Mouse (Mus musculus): ENCODE measurements around the gene Sbf1. TPM values are rescaled to one million over a fixed set of nuclear protein-coding genes. Genes with fewer than 3 reads are reported as not detected.

The Sbf1 gene
- polyA plus RNA-seq, 1 experiment from 2014 or later: 150 TPM

GRCm38 (mm10) chr15:89286114-89286513, 29.0 kb downstream of the Sbf1 start:
- CTCF ChIA-PET: no interaction called here
- TF ChIP-seq CTCF (IDR thresholded peaks at IDR 0.05): no peak
- POLR2A ChIA-PET: interaction anchor here (0.7 kb wide), 1 partner anchor 26 kb away, joined by 6 read pairs; no protein-coding TSS in a partner anchor
- ATAC-seq: no peak
- in situ Hi-C loops (cut with MboI; ENCODE audit: low pct_unique_long_range_greater_than_20kb): no loop called here
- no peaks in the 10 kb centered on the region for H3K27me3 ChIP-seq
- no peak for DNase-seq (ENCODE audit: low read depth, low spot score)

- POLR2A ChIA-PET: no interaction called here
- ATAC-seq (no peak), DNase-seq (ENCODE audit: low read depth, low spot score) (no peak)
- in situ Hi-C loops (cut with MboI; ENCODE audit: low pct_unique_long_range_greater_than_20kb): no loop called here
- TF ChIP-seq CTCF (IDR thresholded peaks at IDR 0.05): no peak
- H3K27me3 ChIP-seq: no peaks in the 10 kb centered on the region
- CTCF ChIA-PET: no interaction called here
Measured at GRCm38 (mm10) chr15:89285478-89285877, 29.6 kb downstream of the Sbf1 start.

GRCm38 (mm10) chr15:89285004-89285403, 30.1 kb downstream of the Sbf1 start:
- DNase-seq (ENCODE audit: low read depth, low spot score) (no peak), ATAC-seq (no peak)
- H3K27me3 ChIP-seq: no peaks in the 10 kb centered on the region
- CTCF ChIA-PET: no interaction called here
- no peak for TF ChIP-seq CTCF (IDR thresholded peaks at IDR 0.05)
- POLR2A ChIA-PET: interaction anchor here (0.6 to 0.7 kb wide), 2 partner anchors 15 to 290 kb away, joined by 3 to 4 read pairs; no protein-coding TSS in a partner anchor
- in situ Hi-C loops (cut with MboI; ENCODE audit: low pct_unique_long_range_greater_than_20kb): no loop called here

- ChIA-PET CTCF (interaction anchor here (0.6 kb wide), 1 partner anchor 51 kb away, joined by 3 read pairs; no protein-coding TSS in a partner anchor), POLR2A (no interaction called here)
- in situ Hi-C loops (cut with MboI; ENCODE audit: low pct_unique_long_range_greater_than_20kb): no loop called here
- no peak for DNase-seq (ENCODE audit: low read depth, low spot score)
- ATAC-seq: no peak
- H3K27me3 ChIP-seq: no peaks in the 10 kb centered on the region
- no peak for TF ChIP-seq CTCF (IDR thresholded peaks at IDR 0.05)
Measured at GRCm38 (mm10) chr15:89284094-89284493, 31.0 kb downstream of the Sbf1 start.

GRCm38 (mm10) chr15:89282546-89282945, 32.6 kb downstream of the Sbf1 start:
- ATAC-seq (no peak), DNase-seq (ENCODE audit: low read depth, low spot score) (no peak)
- TF ChIP-seq CTCF (IDR thresholded peaks at IDR 0.05): no peak
- ChIA-PET POLR2A (no interaction called here), CTCF (no interaction called here)
- no peaks in the 10 kb centered on the region for H3K27me3 ChIP-seq
- in situ Hi-C loops (cut with MboI; ENCODE audit: low pct_unique_long_range_greater_than_20kb): no loop called here

GRCm38 (mm10) chr15:89277366-89277765, 37.7 kb downstream of the Sbf1 start:
- DNase-seq (ENCODE audit: low read depth, low spot score) (no peak), ATAC-seq (no peak)
- ChIA-PET POLR2A (no interaction called here), CTCF (interaction anchor here (1.7 kb wide), 1 partner anchor 10 kb away, joined by 6 read pairs; no protein-coding TSS in a partner anchor)
- H3K27me3 ChIP-seq: no peaks in the 10 kb centered on the region
- in situ Hi-C loops (cut with MboI; ENCODE audit: low pct_unique_long_range_greater_than_20kb): no loop called here
- TF ChIP-seq CTCF (IDR thresholded peaks at IDR 0.05): no peak

GRCm38 (mm10) chr15:89275497-89275896, 39.6 kb downstream of the Sbf1 start:
- no peak for ATAC-seq
- no peak for TF ChIP-seq CTCF (IDR thresholded peaks at IDR 0.05)
- no peak for DNase-seq (ENCODE audit: low read depth, low spot score)
- no peaks in the 10 kb centered on the region for H3K27me3 ChIP-seq
- ChIA-PET CTCF (no interaction called here), POLR2A (no interaction called here)
- in situ Hi-C loops (cut with MboI; ENCODE audit: low pct_unique_long_range_greater_than_20kb): no loop called here

- DNase-seq (ENCODE audit: low read depth, low spot score) (no peak), ATAC-seq (no peak)
- no peaks in the 10 kb centered on the region for H3K27me3 ChIP-seq
- in situ Hi-C loops (cut with MboI; ENCODE audit: low pct_unique_long_range_greater_than_20kb): no loop called here
- no peak for TF ChIP-seq CTCF (IDR thresholded peaks at IDR 0.05)
- ChIA-PET POLR2A (interaction anchor here (0.6 kb wide), 1 partner anchor 407 kb away, joined by 3 read pairs; no protein-coding TSS in a partner anchor), CTCF (no interaction called here)
Measured at GRCm38 (mm10) chr15:89264485-89264884, 50.6 kb downstream of the Sbf1 start.

- ChIA-PET POLR2A (no interaction called here), CTCF (interaction anchor here (1.9 kb wide), 1 partner anchor 12 kb away, joined by 4 read pairs; no protein-coding TSS in a partner anchor)
- in situ Hi-C loops (cut with MboI; ENCODE audit: low pct_unique_long_range_greater_than_20kb): no loop called here
- no peak for DNase-seq (ENCODE audit: low read depth, low spot score)
- no peak for ATAC-seq
- no peak for TF ChIP-seq CTCF (IDR thresholded peaks at IDR 0.05)
- no peaks in the 10 kb centered on the region for H3K27me3 ChIP-seq
Measured at GRCm38 (mm10) chr15:89258997-89259396, 56.1 kb downstream of the Sbf1 start.

GRCm38 (mm10) chr15:89255330-89255729, 59.8 kb downstream of the Sbf1 start:
- POLR2A ChIA-PET: no interaction called here
- CTCF ChIA-PET: no interaction called here

GRCm38 (mm10) chr15:89249063-89249462, 66.0 kb downstream of the Sbf1 start:
- ChIA-PET POLR2A (no interaction called here), CTCF (interaction anchor here (1.7 kb wide), 1 partner anchor 120 kb away, joined by 3 read pairs; no protein-coding TSS in a partner anchor)
- no peak for TF ChIP-seq CTCF (IDR thresholded peaks at IDR 0.05)
- H3K27me3 ChIP-seq: no peaks in the 10 kb centered on the region
- in situ Hi-C loops (cut with MboI; ENCODE audit: low pct_unique_long_range_greater_than_20kb): no loop called here
- DNase-seq (ENCODE audit: low read depth, low spot score): no peak
- ATAC-seq: no peak

More at GRCm38 (mm10) chr15:89255330-89255729, 59.8 kb downstream of the Sbf1 start:
- in situ Hi-C loops (cut with MboI; ENCODE audit: low pct_unique_long_range_greater_than_20kb): no loop called here
- ATAC-seq: no peak
- no peaks in the 10 kb centered on the region for H3K27me3 ChIP-seq
- no peak for DNase-seq (ENCODE audit: low read depth, low spot score)
- TF ChIP-seq CTCF (IDR thresholded peaks at IDR 0.05): no peak

- TF ChIP-seq CTCF (IDR thresholded peaks at IDR 0.05): peak; percentile 52
- POLR2A ChIA-PET: no interaction called here
- in situ Hi-C loops (cut with MboI; ENCODE audit: low pct_unique_long_range_greater_than_20kb): no loop called here
- H3K27me3 ChIP-seq: no peaks in the 10 kb centered on the region
- DNase-seq (ENCODE audit: low read depth, low spot score): no peak
- ATAC-seq: no peak
- CTCF ChIA-PET: no interaction called here
Measured at GRCm38 (mm10) chr15:89241025-89241424, 74.1 kb downstream of the Sbf1 start.
